Mouse (Mus musculus) limb, embryonic 15.5 days (tissue): ENCODE results near the gene Vwce. TPM values are rescaled to one million over a fixed set of nuclear protein-coding genes. Genes with fewer than 3 reads are reported as not detected.
A peak's percentile ranks its signal among the peaks of the same experiment; 100 is the strongest.

Source experiments
- ATAC-seq: fragments of 200-750 bp; cut with Nextera tagmentation; 2 replicates; pipeline ENCODE4 v1.8.0; 2017; ENCODE audit warnings: low read depth, moderate TSS enrichment; ENCODE audit not compliant: insufficient number of reproducible peaks, low FRiP score, low TSS enrichment
- H3K27ac ChIP-seq: fragments of 300-500 bp; sonication (generic); 2 replicates; pipeline ENCODE4 v1.5.1; 2015; ENCODE audit warnings: moderate library complexity, mild to moderate bottlenecking, inconsistent platforms
- H3K27me3 ChIP-seq: fragments of 300-500 bp; sonication (generic); 2 replicates; pipeline ENCODE4 v1.6.1; 2015; ENCODE audit warnings: inconsistent platforms
- H3K36me3 ChIP-seq: fragments of 300-500 bp; sonication (generic); 2 replicates; pipeline ENCODE4 v1.6.1; 2015; ENCODE audit warnings: inconsistent platforms
- H3K4me1 ChIP-seq: fragments of 300-500 bp; sonication (generic); 2 replicates; pipeline ENCODE4 v1.6.1; 2015; ENCODE audit warnings: inconsistent platforms
- H3K4me2 ChIP-seq: fragments of 300-500 bp; sonication (generic); 2 replicates; pipeline ENCODE4 v1.6.1; 2015; ENCODE audit warnings: mild to moderate bottlenecking, inconsistent platforms
- H3K4me3 ChIP-seq: fragments of 300-500 bp; sonication (generic); 2 replicates; pipeline ENCODE4 v1.5.1; 2015; ENCODE audit warnings: mild to moderate bottlenecking, inconsistent platforms
- H3K9ac ChIP-seq: fragments of 300-500 bp; sonication (generic); 2 replicates; pipeline ENCODE4 v1.6.1; 2015; ENCODE audit warnings: inconsistent platforms
- H3K9me3 ChIP-seq: fragments of 300-500 bp; sonication (generic); 2 replicates; pipeline ENCODE4 v1.6.1; 2016; ENCODE audit warnings: inconsistent platforms
- WGBS: fragments of 180-500 bp; shearing (Covaris S2); methylation state at CpG from one replicate; pipeline ENCODE4 v1.1.7; 2015; 5-methylcytosine and 5-hydroxymethylcytosine counted together
- polyA plus RNA-seq: library from polyadenylated mRNA; unstranded; fragments of >200 nt; fragmentation: Nextera tagmentation; extraction: Ambion mirVana; gene quantifications from 2 replicates; pipeline ENCODE4 v1.2.1, GENCODE M21; 2015

Vwce gene
- polyA plus RNA-seq, 1 experiment from 2014 or later = 2.8 TPM

GRCm38 (mm10) chr19:10678772-10679067, 44.7 kb downstream of the Vwce start:
- H3K9ac ChIP-seq = no peak overlapping the region
- H3K4me1 ChIP-seq = peaks cover 5% of the 10 kb centered on the region; the same call in 1 of the 2 replicates
- H3K27ac ChIP-seq = no peak overlapping the region
- no peaks in the 10 kb centered on the region for H3K27me3 ChIP-seq
- ATAC-seq = no peak
- WGBS = 57% methylated on average over 1 of the region's 1 CpGs
- no peak overlapping the region for H3K4me2 ChIP-seq
- H3K36me3 ChIP-seq = no peaks in the 10 kb centered on the region
- H3K4me3 ChIP-seq = no peak overlapping the region
- H3K9me3 ChIP-seq = no peaks in the 10 kb centered on the region

GRCm38 (mm10) chr19:10681571-10681970, 47.6 kb downstream of the Vwce start:
- WGBS = 60% methylated on average over 4 of the region's 4 CpGs
- no peak for ATAC-seq
- no peak overlapping the region for H3K4me2 ChIP-seq
- no peak overlapping the region for H3K9ac ChIP-seq
- H3K9me3 ChIP-seq = no peaks in the 10 kb centered on the region
- H3K4me3 ChIP-seq = no peak overlapping the region
- peaks cover 5% of the 10 kb centered on the region; the same call in 1 of the 2 replicates for H3K4me1 ChIP-seq
- H3K27ac ChIP-seq = no peak overlapping the region
- no peaks in the 10 kb centered on the region for H3K27me3 ChIP-seq
- H3K36me3 ChIP-seq = no peaks in the 10 kb centered on the region

- Histone ChIP-seq H3K27me3 (no peaks in the 10 kb centered on the region), H3K9ac (no peak overlapping the region), H3K9me3 (no peaks in the 10 kb centered on the region), H3K4me1 (peaks cover 16% of the 10 kb centered on the region), H3K27ac (no peak overlapping the region), H3K36me3 (no peaks in the 10 kb centered on the region), H3K4me3 (no peak overlapping the region), H3K4me2 (no peak overlapping the region)
- ATAC-seq = no peak
- WGBS = 77% methylated on average over 9 of the region's 9 CpGs
Measured at GRCm38 (mm10) chr19:10685081-10685480, 51.1 kb downstream of the Vwce start.

GRCm38 (mm10) chr19:10685727-10686126, 51.7 kb downstream of the Vwce start:
- ATAC-seq = no peak

GRCm38 (mm10) chr19:10688537-10689352, 54.7 kb downstream of the Vwce start, which contains the start of gene Vps37c:
TSS of gene Vps37c (plus strand) at chr19:10688735.
- Histone ChIP-seq H3K4me1 (peaks cover 31% of the 10 kb centered on the region), H3K27ac (peak within 1 kb of the TSS; percentile 98), H3K27me3 (no peaks in the 10 kb centered on the region), H3K36me3 (no peaks in the 10 kb centered on the region), H3K9me3 (no peaks in the 10 kb centered on the region), H3K9ac (peak within 1 kb of the TSS; percentile 84), H3K4me3 (peak within 1 kb of the TSS; percentile 89), H3K4me2 (peak within 1 kb of the TSS; percentile 68)
- under 1% methylated on average over 67 of the region's 74 CpGs for WGBS
- peak; percentile 89 for ATAC-seq

More at GRCm38 (mm10) chr19:10685727-10686126, 51.7 kb downstream of the Vwce start:
- Histone ChIP-seq H3K9ac (no peak overlapping the region), H3K9me3 (no peaks in the 10 kb centered on the region), H3K4me1 (peaks cover 21% of the 10 kb centered on the region), H3K4me3 (no peak overlapping the region), H3K27ac (no peak overlapping the region), H3K36me3 (no peaks in the 10 kb centered on the region), H3K27me3 (no peaks in the 10 kb centered on the region), H3K4me2 (no peak overlapping the region)
- WGBS = 86% methylated on average over 2 of the region's 2 CpGs

GRCm38 (mm10) chr19:10689470-10690166, 55.6 kb downstream of the Vwce start:
- H3K4me3 ChIP-seq = peak overlapping the region; percentile 89
- ATAC-seq = no peak
- H3K27me3 ChIP-seq = no peaks in the 10 kb centered on the region
- no peaks in the 10 kb centered on the region for H3K36me3 ChIP-seq
- WGBS = 33% methylated on average over 5 of the region's 5 CpGs
- H3K4me1 ChIP-seq = peaks cover 31% of the 10 kb centered on the region
- peak overlapping the region; percentile 68 for H3K4me2 ChIP-seq
- H3K9ac ChIP-seq = peak overlapping the region; percentile 84
- peak overlapping the region; percentile 98 for H3K27ac ChIP-seq
- H3K9me3 ChIP-seq = no peaks in the 10 kb centered on the region

GRCm38 (mm10) chr19:10690336-10690735, 56.3 kb downstream of the Vwce start:
- H3K27ac ChIP-seq = peak overlapping the region; percentile 98
- peaks cover 33% of the 10 kb centered on the region for H3K4me1 ChIP-seq
- peak overlapping the region; percentile 68 for H3K4me2 ChIP-seq
- no peaks in the 10 kb centered on the region for H3K9me3 ChIP-seq
- H3K27me3 ChIP-seq = no peaks in the 10 kb centered on the region
- ATAC-seq = no peak
- WGBS = 80% methylated on average over 3 of the region's 3 CpGs
- H3K4me3 ChIP-seq = peak overlapping the region; percentile 89; the same call in 1 of the 2 replicates
- H3K36me3 ChIP-seq = no peaks in the 10 kb centered on the region
- no peak overlapping the region for H3K9ac ChIP-seq

- Histone ChIP-seq H3K9me3 (no peaks in the 10 kb centered on the region), H3K4me1 (peaks cover 37% of the 10 kb centered on the region), H3K9ac (no peak overlapping the region), H3K4me2 (0 out of 2 replicates have a peak overlapping the region, but pooled peaks have one; percentile 10), H3K27ac (peak overlapping the region; percentile 98), H3K27me3 (no peaks in the 10 kb centered on the region), H3K4me3 (no peak overlapping the region), H3K36me3 (no peaks in the 10 kb centered on the region)
- 77% methylated on average over 4 of the region's 4 CpGs for WGBS
- ATAC-seq = no peak
Measured at GRCm38 (mm10) chr19:10691121-10691520, 57.1 kb downstream of the Vwce start.

- WGBS = 69% methylated on average over 3 of the region's 3 CpGs
- H3K27ac ChIP-seq = peak overlapping the region; percentile 98
Measured at GRCm38 (mm10) chr19:10691660-10692059, 57.6 kb downstream of the Vwce start.

GRCm38 (mm10) chr19:10692361-10692760, 58.3 kb downstream of the Vwce start:
- H3K4me2 ChIP-seq = no peak overlapping the region
- H3K4me1 ChIP-seq = peaks cover 43% of the 10 kb centered on the region
- no peak overlapping the region for H3K9ac ChIP-seq
- no peaks in the 10 kb centered on the region for H3K9me3 ChIP-seq
- no peaks in the 10 kb centered on the region for H3K27me3 ChIP-seq
- no peak overlapping the region for H3K4me3 ChIP-seq
- no peak for ATAC-seq
- no peaks in the 10 kb centered on the region for H3K36me3 ChIP-seq
- 85% methylated on average over 4 of the region's 4 CpGs for WGBS
- H3K27ac ChIP-seq = peak overlapping the region; percentile 98; the same call in 1 of the 2 replicates

More at GRCm38 (mm10) chr19:10691660-10692059, 57.6 kb downstream of the Vwce start:
- Histone ChIP-seq H3K4me3 (no peak overlapping the region), H3K27me3 (no peaks in the 10 kb centered on the region), H3K36me3 (no peaks in the 10 kb centered on the region), H3K4me2 (no peak overlapping the region), H3K9me3 (no peaks in the 10 kb centered on the region), H3K9ac (no peak overlapping the region), H3K4me1 (peaks cover 37% of the 10 kb centered on the region)
- no peak for ATAC-seq

- peaks cover 54% of the 10 kb centered on the region for H3K4me1 ChIP-seq
- ATAC-seq = no peak
- WGBS = 85% methylated on average over 10 of the region's 10 CpGs
- H3K36me3 ChIP-seq = no peaks in the 10 kb centered on the region
- H3K27me3 ChIP-seq = no peaks in the 10 kb centered on the region
- H3K9ac ChIP-seq = no peak overlapping the region
- no peaks in the 10 kb centered on the region for H3K9me3 ChIP-seq
- no peak overlapping the region for H3K27ac ChIP-seq
- H3K4me3 ChIP-seq = no peak overlapping the region
- H3K4me2 ChIP-seq = no peak overlapping the region
Measured at GRCm38 (mm10) chr19:10693926-10694682, 60.1 kb downstream of the Vwce start.
